In genomic region chr1:132758656-132759370, GRCm38 (mm10) we compare ENCODE assay signal across 8 mouse cellular contexts. TPM values are rescaled to one million over a fixed set of nuclear protein-coding genes. Genes with fewer than 3 reads are reported as not detected.
DNase-seq lines count a peak whose midpoint lies in the region; ATAC-seq lines count a peak whose summit lies in the region.

No protein-coding gene starts in this region.

- no peaks in the 10 kb centered on the region for H3K27me3 ChIP-seq in hindbrain, embryonic 12.5 days
- no peaks in the 10 kb centered on the region; the same call in none of the 2 replicates for H3K27me3 ChIP-seq in lung, embryonic 16.5 days (ENCODE audit: control insufficient read depth, insufficient read depth, low read depth, low read length)

- 8% methylated on average over 24 of the region's 24 CpGs for WGBS in hindbrain, embryonic 12.5 days
- WGBS in lung, embryonic 16.5 days = 7% methylated on average over 24 of the region's 24 CpGs

- no peaks in the 10 kb centered on the region for H3K9me3 ChIP-seq in hindbrain, embryonic 12.5 days (replicated peaks)
- no peaks in the 10 kb centered on the region for H3K9me3 ChIP-seq in lung, embryonic 16.5 days (ENCODE audit: control insufficient read depth, low read length)

- H3K9ac ChIP-seq in hindbrain, embryonic 12.5 days = peak overlapping the region; percentile 32
- no peak overlapping the region for H3K9ac ChIP-seq in lung, embryonic 16.5 days (ENCODE audit: low read length)

- peak; percentile 67 for DNase-seq in WW6 (ENCODE audit: low read depth, low spot score)
- peak; percentile 87 for DNase-seq in cerebellum, adult 9-10 months
- DNase-seq in layer of hippocampus, postnatal 10 days (ENCODE audit: low spot score in 2 of 2) = peak; percentile 86 to 88
- peak; percentile 61 for DNase-seq in ovary, postnatal 36 days (ENCODE audit: low spot score)

- H3K4me1 ChIP-seq in hindbrain, embryonic 12.5 days = peaks cover 6% of the 10 kb centered on the region; the same call in 1 of the 2 replicates
- H3K4me1 ChIP-seq in lung, embryonic 16.5 days (replicated peaks; ENCODE audit: control insufficient read depth, insufficient read depth, low read length) = 0 out of 2 replicates have a peak, but pooled peaks cover 3% of the 10 kb centered on the region

- H3K27ac ChIP-seq in hindbrain, embryonic 12.5 days = no peak overlapping the region
- no peak overlapping the region for H3K27ac ChIP-seq in lung, embryonic 16.5 days (ENCODE audit: low read length)

- no peaks in the 10 kb centered on the region for H3K36me3 ChIP-seq in hindbrain, embryonic 12.5 days
- no peaks in the 10 kb centered on the region for H3K36me3 ChIP-seq in lung, embryonic 16.5 days (ENCODE audit: control insufficient read depth, insufficient read depth, low read length)

- peak overlapping the region; percentile 51 for H3K4me2 ChIP-seq in hindbrain, embryonic 12.5 days (replicated peaks)
- H3K4me2 ChIP-seq in lung, embryonic 16.5 days (ENCODE audit: low read depth, low read length) = peak overlapping the region; percentile 43

- H3K4me3 ChIP-seq in hindbrain, embryonic 12.5 days = peak overlapping the region; percentile 22
- H3K4me3 ChIP-seq in lung, embryonic 16.5 days (ENCODE audit: low read length) = peak overlapping the region; percentile 24; the same call in 1 of the 2 replicates

- peak; percentile 94 for ATAC-seq in frontal cortex, adult (ENCODE audit: low TSS enrichment)
- ATAC-seq in hindbrain, embryonic 12.5 days (ENCODE audit: low FRiP score) = peak; percentile 95
- ATAC-seq in lung, embryonic 16.5 days (ENCODE audit: low read depth) = peak; percentile 65
- ATAC-seq in monocyte, adult 5-6 weeks (replicated peaks; ENCODE audit: insufficient number of reproducible peaks, low FRiP score, low TSS enrichment, poor library complexity, severe bottlenecking) = no peak

RNA-seq across cellular contexts. Expression of gene Nfasc, which starts 17.2 kb away (rescaled TPM):
- 50.6 and 50.7 TPM in 2 replicates for polyA plus RNA-seq in hindbrain, embryonic 12.5 days (2016; fragmentation: Nextera tagmentation; extraction: Ambion mirVana)
- total RNA-seq in layer of hippocampus, postnatal 10 days (2021) = 100 to 1,000 TPM; 141 to 168 TPM
- 0.18 TPM in 2 replicates for polyA plus RNA-seq in lung, embryonic 16.5 days (2015; fragmentation: Nextera tagmentation; extraction: Ambion mirVana)
- total RNA-seq in monocyte, adult 5-6 weeks (2017) = not detected in 3 replicates

Comparison
In these comparisons a context has a peak if more than half of its experiments do, and no peak if none do; other contexts are left out.
1. RNA of gene Nfasc, which starts 17.2 kb away (total RNA-seq): 141 to 168 TPM in layer of hippocampus, postnatal 10 days; not detected in monocyte, adult 5-6 weeks; every median in the first group is over 100 times any median in the second.
2. Peak in every context shown above with its lines, with median percentiles within 50 percentile points of each other: DNase-seq.